Mouse (Mus musculus) liver, embryonic 18 days (tissue): ENCODE results near the gene Morc4. TPM values are rescaled to one million over a fixed set of nuclear protein-coding genes. Genes with fewer than 3 reads are reported as not detected.

Source experiments
- polyA plus RNA-seq: library from polyadenylated mRNA; depleted of rRNA; stranded (reverse); fragments of >200 nt; gene quantifications from 2 replicates; pipeline ENCODE4 v1.2.3, GENCODE M21; 2012; rRNA removed

The Morc4 gene
- polyA plus RNA-seq: 42.4 and 59.0 TPM in 2 replicates

GRCm38 (mm10) chrX:139870938-139871791, at the start of gene Morc4:
Morc4 (minus strand) TSS chrX:139871677.

GRCm38 (mm10) chrX:139800406-139800878, 71.0 kb downstream of the Morc4 start, which contains the start of gene Cldn2:
Cldn2 (plus strand) TSS chrX:139800828.

DNA sequence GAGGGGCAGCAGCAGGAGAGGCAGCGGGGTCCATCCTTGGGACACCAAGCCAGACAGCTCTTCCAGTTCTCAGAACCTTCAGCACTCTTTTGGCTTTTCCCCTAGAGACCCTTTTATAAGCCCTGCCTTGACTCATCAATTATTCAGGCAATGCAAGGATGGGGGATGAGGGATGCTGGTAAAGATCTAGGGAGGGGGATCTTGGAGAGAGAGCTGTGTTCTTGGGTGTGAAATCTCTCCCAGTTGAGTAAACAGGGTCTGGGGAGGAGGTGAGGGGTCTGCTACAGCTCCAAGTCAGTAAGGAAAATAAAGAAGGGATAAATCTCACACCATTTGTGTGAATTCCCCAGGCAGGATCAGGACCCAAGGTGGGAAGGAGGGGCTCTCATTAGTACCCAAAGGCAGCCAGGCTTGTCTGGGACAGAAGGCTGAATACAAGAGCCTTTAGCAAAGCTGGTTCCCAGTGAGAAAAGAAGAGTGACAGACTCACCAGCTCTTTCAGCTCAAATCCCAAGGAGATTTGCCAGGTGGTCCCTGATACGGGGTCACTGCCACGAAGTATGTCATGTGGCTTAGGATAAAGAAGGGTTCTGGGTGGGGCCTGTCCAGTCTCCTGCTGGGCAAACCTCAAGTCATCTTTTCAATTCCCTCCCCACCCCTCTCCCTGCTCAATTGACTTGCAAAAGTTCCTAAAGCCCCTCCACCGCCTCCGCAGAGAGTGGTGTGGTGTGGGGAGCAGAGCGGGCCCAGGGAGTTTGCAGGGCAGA, 89.0 kb downstream of the Morc4 start, which contains the start of gene Ripply1:
Ripply1 (minus strand) TSS at position 76 of the 767 bp plus-strand sequence.

Other genes with a start within 250 kb of the Morc4 start
- gene Tbc1d8b, start 186.7 kb downstream of the Morc4 start, polyA plus RNA-seq: 2.6 and 2.7 TPM in 2 replicates
- gene Gm15013, start 157.2 kb downstream of the Morc4 start, polyA plus RNA-seq: not detected in 2 replicates
- 0.17 and 0.19 TPM in 2 replicates for gene Ripply1, start 89.3 kb downstream of the Morc4 start, polyA plus RNA-seq
- gene Cldn2, start 70.8 kb downstream of the Morc4 start, polyA plus RNA-seq: 2.4 and 5.1 TPM in 2 replicates
- gene Rbm41, start 126.9 kb upstream of the Morc4 start, polyA plus RNA-seq: 1.0 and 1.1 TPM in 2 replicates
- 4.3 and 5.1 TPM in 2 replicates for gene Nup62cl, start 191.0 kb upstream of the Morc4 start, polyA plus RNA-seq
- gene Pih1h3b, start 191.2 kb upstream of the Morc4 start, polyA plus RNA-seq: not detected in 2 replicates